Mouse (Mus musculus): ENCODE measurements around the gene Gm18596. TPM values are rescaled to one million over a fixed set of nuclear protein-coding genes. Genes with fewer than 3 reads are reported as not detected.

The Gm18596 gene
- polyA plus RNA-seq (2014; fragmentation: Illumina TruSeq; extraction: RNeasy Lipid Tissue Mini Kit (QIAGEN cat#74804); ENCODE audit: insufficient read depth, low read depth, low replicate concordance): not detected

GRCm38 (mm10) chr10:77741924-77742688 is at the start of gene Gm18596:
Gm18596 (minus strand) TSS chr10:77742638.

GRCm38 (mm10) chr10:77787876-77788275 is 45.4 kb upstream of the Gm18596 start, which contains the start of gene Gm7137:
Gm7137 (minus strand) TSS chr10:77788200.

GRCm38 (mm10) chr10:77782442-77782841 is 40.0 kb upstream of the Gm18596 start, which contains the start of gene Gm3250:
Gm3250 (minus strand) TSS chr10:77782542.

GRCm38 (mm10) chr10:77776844-77777243 is 34.4 kb upstream of the Gm18596 start, which contains the start of gene Gm7138:
Gm7138 (minus strand) TSS chr10:77776944.

GRCm38 (mm10) chr10:77771225-77771624 is 28.8 kb upstream of the Gm18596 start, which contains the start of gene Gm3238:
Gm3238 (minus strand) TSS chr10:77771325.

GRCm38 (mm10) chr10:77759582-77759981 is 17.1 kb upstream of the Gm18596 start, which contains the start of gene Gm3233:
Gm3233 (minus strand) TSS chr10:77759682.

GRCm38 (mm10) chr10:77751254-77751653 is 8.8 kb upstream of the Gm18596 start, which contains the start of gene Gm9736:
Gm9736 (minus strand) TSS chr10:77751354.

GRCm38 (mm10) chr10:77726186-77726585 is 16.3 kb downstream of the Gm18596 start, which contains the start of gene Gm10100:
Gm10100 (plus strand) TSS chr10:77726486.

GRCm38 (mm10) chr10:77720299-77720698 is 22.1 kb downstream of the Gm18596 start, which contains the start of gene Krtap12-1:
Krtap12-1 (plus strand) TSS chr10:77720599.

GRCm38 (mm10) chr10:77715507-77715906 is 26.9 kb downstream of the Gm18596 start, which contains the start of gene Gm10142:
Gm10142 (plus strand) TSS chr10:77715807.

GRCm38 (mm10) chr10:77711157-77711556 is 31.3 kb downstream of the Gm18596 start, which contains the start of gene Gm10024:
Gm10024 (plus strand) TSS chr10:77711457.

GRCm38 (mm10) chr10:77706326-77706725 is 36.1 kb downstream of the Gm18596 start, which contains the start of gene Gm10272:
Gm10272 (plus strand) TSS chr10:77706626.

GRCm38 (mm10) chr10:77697133-77697532 is 45.3 kb downstream of the Gm18596 start, which contains the start of gene Gm9508:
Gm9508 (minus strand) TSS chr10:77697233.

Other genes starting within 250 kb of the Gm18596 start
- gene Fam207a, start 226.9 kb downstream of the Gm18596 start, polyA plus RNA-seq (2014; fragmentation: Illumina TruSeq; extraction: RNeasy Lipid Tissue Mini Kit (QIAGEN cat#74804); ENCODE audit: insufficient read depth, low read depth, low replicate concordance): 16.8 TPM
- gene Itgb2, start 212.4 kb downstream of the Gm18596 start, polyA plus RNA-seq (2014; fragmentation: Illumina TruSeq; extraction: RNeasy Lipid Tissue Mini Kit (QIAGEN cat#74804); ENCODE audit: insufficient read depth, low read depth, low replicate concordance): 40.3 TPM
- gene Pttg1ip, start 160.9 kb downstream of the Gm18596 start, polyA plus RNA-seq (2014; fragmentation: Illumina TruSeq; extraction: RNeasy Lipid Tissue Mini Kit (QIAGEN cat#74804); ENCODE audit: insufficient read depth, low read depth, low replicate concordance): 165 TPM
- 119 TPM for gene Sumo3, start 136.5 kb downstream of the Gm18596 start, polyA plus RNA-seq (2014; fragmentation: Illumina TruSeq; extraction: RNeasy Lipid Tissue Mini Kit (QIAGEN cat#74804); ENCODE audit: insufficient read depth, low read depth, low replicate concordance)
- gene Gm49325, start 136.4 kb downstream of the Gm18596 start, polyA plus RNA-seq (2014; fragmentation: Illumina TruSeq; extraction: RNeasy Lipid Tissue Mini Kit (QIAGEN cat#74804); ENCODE audit: insufficient read depth, low read depth, low replicate concordance): 1.5 TPM
- 44.6 TPM for gene Ube2g2, start 120.4 kb downstream of the Gm18596 start, polyA plus RNA-seq (2014; fragmentation: Illumina TruSeq; extraction: RNeasy Lipid Tissue Mini Kit (QIAGEN cat#74804); ENCODE audit: insufficient read depth, low read depth, low replicate concordance)
- gene Tspear, start 56.1 kb downstream of the Gm18596 start, polyA plus RNA-seq (2014; fragmentation: Illumina TruSeq; extraction: RNeasy Lipid Tissue Mini Kit (QIAGEN cat#74804); ENCODE audit: insufficient read depth, low read depth, low replicate concordance): not detected
- not detected for gene Gm19402, start 51.9 kb downstream of the Gm18596 start, polyA plus RNA-seq (2014; fragmentation: Illumina TruSeq; extraction: RNeasy Lipid Tissue Mini Kit (QIAGEN cat#74804); ENCODE audit: insufficient read depth, low read depth, low replicate concordance)
- gene Gm9508, start 45.4 kb downstream of the Gm18596 start, polyA plus RNA-seq (2014; fragmentation: Illumina TruSeq; extraction: RNeasy Lipid Tissue Mini Kit (QIAGEN cat#74804); ENCODE audit: insufficient read depth, low read depth, low replicate concordance): not detected
- not detected for gene Gm10272, start 36.0 kb downstream of the Gm18596 start, polyA plus RNA-seq (2014; fragmentation: Illumina TruSeq; extraction: RNeasy Lipid Tissue Mini Kit (QIAGEN cat#74804); ENCODE audit: insufficient read depth, low read depth, low replicate concordance)
- gene Gm10024, start 31.2 kb downstream of the Gm18596 start, polyA plus RNA-seq (2014; fragmentation: Illumina TruSeq; extraction: RNeasy Lipid Tissue Mini Kit (QIAGEN cat#74804); ENCODE audit: insufficient read depth, low read depth, low replicate concordance): not detected
- not detected for gene Gm10142, start 26.8 kb downstream of the Gm18596 start, polyA plus RNA-seq (2014; fragmentation: Illumina TruSeq; extraction: RNeasy Lipid Tissue Mini Kit (QIAGEN cat#74804); ENCODE audit: insufficient read depth, low read depth, low replicate concordance)
- gene Krtap12-1, start 22.0 kb downstream of the Gm18596 start, polyA plus RNA-seq (2014; fragmentation: Illumina TruSeq; extraction: RNeasy Lipid Tissue Mini Kit (QIAGEN cat#74804); ENCODE audit: insufficient read depth, low read depth, low replicate concordance): not detected
- not detected for gene Gm10100, start 16.2 kb downstream of the Gm18596 start, polyA plus RNA-seq (2014; fragmentation: Illumina TruSeq; extraction: RNeasy Lipid Tissue Mini Kit (QIAGEN cat#74804); ENCODE audit: insufficient read depth, low read depth, low replicate concordance)
- gene Gm9736, start 8.7 kb upstream of the Gm18596 start, polyA plus RNA-seq (2014; fragmentation: Illumina TruSeq; extraction: RNeasy Lipid Tissue Mini Kit (QIAGEN cat#74804); ENCODE audit: insufficient read depth, low read depth, low replicate concordance): not detected
- not detected for gene Gm3233, start 17.0 kb upstream of the Gm18596 start, polyA plus RNA-seq (2014; fragmentation: Illumina TruSeq; extraction: RNeasy Lipid Tissue Mini Kit (QIAGEN cat#74804); ENCODE audit: insufficient read depth, low read depth, low replicate concordance)
- not detected for gene Gm3238, start 28.7 kb upstream of the Gm18596 start, polyA plus RNA-seq (2014; fragmentation: Illumina TruSeq; extraction: RNeasy Lipid Tissue Mini Kit (QIAGEN cat#74804); ENCODE audit: insufficient read depth, low read depth, low replicate concordance)
- gene Gm7138, start 34.3 kb upstream of the Gm18596 start, polyA plus RNA-seq (2014; fragmentation: Illumina TruSeq; extraction: RNeasy Lipid Tissue Mini Kit (QIAGEN cat#74804); ENCODE audit: insufficient read depth, low read depth, low replicate concordance): not detected
- not detected for gene Gm3250, start 39.9 kb upstream of the Gm18596 start, polyA plus RNA-seq (2014; fragmentation: Illumina TruSeq; extraction: RNeasy Lipid Tissue Mini Kit (QIAGEN cat#74804); ENCODE audit: insufficient read depth, low read depth, low replicate concordance)
- not detected for gene Gm7137, start 45.6 kb upstream of the Gm18596 start, polyA plus RNA-seq (2014; fragmentation: Illumina TruSeq; extraction: RNeasy Lipid Tissue Mini Kit (QIAGEN cat#74804); ENCODE audit: insufficient read depth, low read depth, low replicate concordance)
- gene Gm9639, start 52.4 kb upstream of the Gm18596 start, polyA plus RNA-seq (2014; fragmentation: Illumina TruSeq; extraction: RNeasy Lipid Tissue Mini Kit (QIAGEN cat#74804); ENCODE audit: insufficient read depth, low read depth, low replicate concordance): not detected
- gene Gm19668, start 56.5 kb upstream of the Gm18596 start, polyA plus RNA-seq (2014; fragmentation: Illumina TruSeq; extraction: RNeasy Lipid Tissue Mini Kit (QIAGEN cat#74804); ENCODE audit: insufficient read depth, low read depth, low replicate concordance): not detected
- not detected for gene Gm9507, start 69.2 kb upstream of the Gm18596 start, polyA plus RNA-seq (2014; fragmentation: Illumina TruSeq; extraction: RNeasy Lipid Tissue Mini Kit (QIAGEN cat#74804); ENCODE audit: insufficient read depth, low read depth, low replicate concordance)
- not detected for gene Gm2696, start 72.0 kb upstream of the Gm18596 start, polyA plus RNA-seq (2014; fragmentation: Illumina TruSeq; extraction: RNeasy Lipid Tissue Mini Kit (QIAGEN cat#74804); ENCODE audit: insufficient read depth, low read depth, low replicate concordance)
- not detected for gene Krtap10-4, start 84.5 kb upstream of the Gm18596 start, polyA plus RNA-seq (2014; fragmentation: Illumina TruSeq; extraction: RNeasy Lipid Tissue Mini Kit (QIAGEN cat#74804); ENCODE audit: insufficient read depth, low read depth, low replicate concordance)
- not detected for gene Krtap10-10, start 93.3 kb upstream of the Gm18596 start, polyA plus RNA-seq (2014; fragmentation: Illumina TruSeq; extraction: RNeasy Lipid Tissue Mini Kit (QIAGEN cat#74804); ENCODE audit: insufficient read depth, low read depth, low replicate concordance)
- not detected for gene Gm36176, start 104.2 kb upstream of the Gm18596 start, polyA plus RNA-seq (2014; fragmentation: Illumina TruSeq; extraction: RNeasy Lipid Tissue Mini Kit (QIAGEN cat#74804); ENCODE audit: insufficient read depth, low read depth, low replicate concordance)
- not detected for gene Gm10318, start 110.2 kb upstream of the Gm18596 start, polyA plus RNA-seq (2014; fragmentation: Illumina TruSeq; extraction: RNeasy Lipid Tissue Mini Kit (QIAGEN cat#74804); ENCODE audit: insufficient read depth, low read depth, low replicate concordance)
- gene Gm3285, start 119.3 kb upstream of the Gm18596 start, polyA plus RNA-seq (2014; fragmentation: Illumina TruSeq; extraction: RNeasy Lipid Tissue Mini Kit (QIAGEN cat#74804); ENCODE audit: insufficient read depth, low read depth, low replicate concordance): not detected
- gene Lrrc3, start 159.9 kb upstream of the Gm18596 start, polyA plus RNA-seq (2014; fragmentation: Illumina TruSeq; extraction: RNeasy Lipid Tissue Mini Kit (QIAGEN cat#74804); ENCODE audit: insufficient read depth, low read depth, low replicate concordance): 0.40 TPM
- gene Trpm2, start 227.9 kb upstream of the Gm18596 start, polyA plus RNA-seq (2014; fragmentation: Illumina TruSeq; extraction: RNeasy Lipid Tissue Mini Kit (QIAGEN cat#74804); ENCODE audit: insufficient read depth, low read depth, low replicate concordance): 0.96 TPM
- gene 1810043G02Rik, start 235.9 kb upstream of the Gm18596 start, polyA plus RNA-seq (2014; fragmentation: Illumina TruSeq; extraction: RNeasy Lipid Tissue Mini Kit (QIAGEN cat#74804); ENCODE audit: insufficient read depth, low read depth, low replicate concordance): 9.4 TPM